Comparison of ENCODE assay signal across 9 mouse cellular contexts in the genomic region with DNA sequence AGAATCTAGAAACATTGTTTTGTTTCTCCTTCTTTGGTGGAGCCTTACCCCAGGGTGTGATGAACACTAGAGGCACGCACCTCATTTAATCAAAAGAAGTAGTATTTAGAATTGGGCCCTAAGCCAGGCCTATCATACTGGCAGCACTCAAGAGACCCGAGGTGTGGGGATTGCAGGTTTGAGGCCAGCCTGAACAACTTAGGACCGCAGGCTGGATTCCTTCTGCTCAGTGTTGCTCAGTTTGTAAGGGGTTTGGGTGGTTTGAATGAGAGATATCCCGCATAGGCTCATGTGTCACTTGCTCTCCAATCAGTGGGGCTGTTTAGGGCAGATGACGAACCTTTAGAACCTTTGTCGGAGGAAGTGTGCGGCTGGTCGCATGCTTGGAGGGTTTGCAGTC.
DNase-seq lines count a peak whose midpoint lies in the region; ATAC-seq and TF ChIP-seq lines count a peak whose summit lies in the region.
"Had no signal": no experiment of that assay in that cellular context is flagged by ENCODE, and none has a peak within 500 bp of the region (broad histone marks: within the 10 kb centered on the region; RNA-seq: fewer than 3 reads in every experiment).

No protein-coding gene starts in this region.

- no peak overlapping the region for H3K4me3 ChIP-seq in hindbrain, embryonic 11.5 days (ENCODE audit: low read depth, low read length)
- H3K4me3 ChIP-seq in hindbrain, embryonic 10.5 days = no peak overlapping the region
- no peak overlapping the region for H3K4me3 ChIP-seq in forebrain, embryonic 13.5 days
- no peak overlapping the region for H3K4me3 ChIP-seq in heart, postnatal 0 days (ENCODE audit: low read depth, low read length)
- no peak overlapping the region for H3K4me3 ChIP-seq in midbrain, embryonic 16.5 days (ENCODE audit: low read depth, low read length)
- no peak overlapping the region for H3K4me3 ChIP-seq in intestine, embryonic 16.5 days (ENCODE audit: low read length)

- H3K27me3 ChIP-seq in hindbrain, embryonic 11.5 days (ENCODE audit: control insufficient read depth, insufficient read depth, low read length) = no peaks in the 10 kb centered on the region
- H3K27me3 ChIP-seq in hindbrain, embryonic 10.5 days (ENCODE audit: insufficient read depth, poor library complexity, severe bottlenecking) = no peaks in the 10 kb centered on the region
- H3K27me3 ChIP-seq in forebrain, embryonic 13.5 days = no peaks in the 10 kb centered on the region
- no peaks in the 10 kb centered on the region for H3K27me3 ChIP-seq in heart, postnatal 0 days (ENCODE audit: control insufficient read depth, insufficient read depth, low read length)
- H3K27me3 ChIP-seq in midbrain, embryonic 16.5 days (ENCODE audit: control insufficient read depth, insufficient read depth, low read depth, low read length) = no peaks in the 10 kb centered on the region
- no peaks in the 10 kb centered on the region for H3K27me3 ChIP-seq in intestine, embryonic 16.5 days (replicated peaks; ENCODE audit: control insufficient read depth, insufficient read depth, low read length)

- DNase-seq in hindbrain, embryonic 11.5 days (ENCODE audit: low spot score) = peak; percentile 10
- no peak for DNase-seq in hindbrain, embryonic 10.5 days (ENCODE audit: low spot score)
- DNase-seq in heart, postnatal 0 days (ENCODE audit: low spot score) = no peak
- no peak for DNase-seq in liver
- DNase-seq in kidney, postnatal 36 days = no peak
- DNase-seq: lung, postnatal 36 days had no signal

- H3K27ac ChIP-seq in hindbrain, embryonic 11.5 days (ENCODE audit: low read depth, low read length) = no peak overlapping the region
- no peak overlapping the region for H3K27ac ChIP-seq in hindbrain, embryonic 10.5 days
- peak overlapping the region; percentile 54; the same call in 1 of the 2 replicates for H3K27ac ChIP-seq in forebrain, embryonic 13.5 days
- H3K27ac ChIP-seq in heart, postnatal 0 days (ENCODE audit: low read depth) = peak overlapping the region; percentile 68
- H3K27ac ChIP-seq in midbrain, embryonic 16.5 days (ENCODE audit: low read length) = peak overlapping the region; percentile 75
- no peak overlapping the region for H3K27ac ChIP-seq in intestine, embryonic 16.5 days (ENCODE audit: low read length)

- 74% methylated on average over 8 of the region's 8 CpGs for WGBS in hindbrain, embryonic 11.5 days
- 67% methylated on average over 8 of the region's 8 CpGs for WGBS in hindbrain, embryonic 10.5 days
- WGBS in forebrain, embryonic 13.5 days = 49% methylated on average over 8 of the region's 8 CpGs
- WGBS in heart, postnatal 0 days = 51% methylated on average over 8 of the region's 8 CpGs
- WGBS in midbrain, embryonic 16.5 days = 58% methylated on average over 8 of the region's 8 CpGs
- WGBS in intestine, embryonic 16.5 days = 70% methylated on average over 8 of the region's 8 CpGs

- no peaks in the 10 kb centered on the region for H3K36me3 ChIP-seq in hindbrain, embryonic 11.5 days (ENCODE audit: control insufficient read depth, insufficient read depth, low read length)
- H3K36me3 ChIP-seq in hindbrain, embryonic 10.5 days = no peaks in the 10 kb centered on the region
- no peaks in the 10 kb centered on the region for H3K36me3 ChIP-seq in forebrain, embryonic 13.5 days (ENCODE audit: poor library complexity, severe bottlenecking)
- H3K36me3 ChIP-seq in heart, postnatal 0 days (replicated peaks; ENCODE audit: control insufficient read depth, insufficient read depth, low read length) = no peaks in the 10 kb centered on the region
- no peaks in the 10 kb centered on the region for H3K36me3 ChIP-seq in midbrain, embryonic 16.5 days (ENCODE audit: control insufficient read depth, insufficient read depth, low read length)
- no peaks in the 10 kb centered on the region for H3K36me3 ChIP-seq in intestine, embryonic 16.5 days (ENCODE audit: control insufficient read depth, insufficient read depth, low read length)

- H3K9me3 ChIP-seq in hindbrain, embryonic 11.5 days (ENCODE audit: control insufficient read depth, low read length) = no peaks in the 10 kb centered on the region
- H3K9me3 ChIP-seq in hindbrain, embryonic 10.5 days = no peaks in the 10 kb centered on the region
- no peaks in the 10 kb centered on the region for H3K9me3 ChIP-seq in forebrain, embryonic 13.5 days (replicated peaks)
- no peaks in the 10 kb centered on the region for H3K9me3 ChIP-seq in heart, postnatal 0 days (replicated peaks; ENCODE audit: control insufficient read depth, low read length)
- H3K9me3 ChIP-seq in midbrain, embryonic 16.5 days (replicated peaks; ENCODE audit: control insufficient read depth, low read length, poor library complexity, severe bottlenecking) = no peaks in the 10 kb centered on the region
- no peaks in the 10 kb centered on the region for H3K9me3 ChIP-seq in intestine, embryonic 16.5 days (ENCODE audit: control insufficient read depth, low read length)

- no peak for ATAC-seq in hindbrain, embryonic 11.5 days (ENCODE audit: low FRiP score)
- peak; percentile 20; the same call in 1 of the 2 replicates for ATAC-seq in forebrain, embryonic 13.5 days
- no peak for ATAC-seq in heart, postnatal 0 days (ENCODE audit: insufficient read depth, low read depth)
- ATAC-seq in midbrain, embryonic 16.5 days = peak; percentile 59
- ATAC-seq in intestine, embryonic 16.5 days = no peak

- no peak overlapping the region for H3K9ac ChIP-seq in hindbrain, embryonic 11.5 days (ENCODE audit: low read depth, low read length)
- H3K9ac ChIP-seq in forebrain, embryonic 13.5 days = no peak overlapping the region
- no peak overlapping the region for H3K9ac ChIP-seq in heart, postnatal 0 days (replicated peaks; ENCODE audit: low read depth, low read length)
- no peak overlapping the region for H3K9ac ChIP-seq in midbrain, embryonic 16.5 days (ENCODE audit: low read depth, low read length)
- H3K9ac ChIP-seq in intestine, embryonic 16.5 days (ENCODE audit: low read depth, low read length) = no peak overlapping the region

- no peak for TF ChIP-seq EP300 in heart, postnatal 0 days (IDR thresholded peaks at IDR 0.05; ENCODE audit: low read depth)

- H3K4me2 ChIP-seq in hindbrain, embryonic 11.5 days (replicated peaks; ENCODE audit: low read depth, low read length) = no peak overlapping the region
- no peak overlapping the region for H3K4me2 ChIP-seq in forebrain, embryonic 13.5 days
- H3K4me2 ChIP-seq in heart, postnatal 0 days (ENCODE audit: low read depth, low read length) = no peak overlapping the region
- no peak overlapping the region for H3K4me2 ChIP-seq in midbrain, embryonic 16.5 days (ENCODE audit: low read length)
- no peak overlapping the region for H3K4me2 ChIP-seq in intestine, embryonic 16.5 days (ENCODE audit: low read depth, low read length)

- H3K4me1 ChIP-seq in hindbrain, embryonic 11.5 days (replicated peaks; ENCODE audit: control insufficient read depth, insufficient read depth, low read length) = 0 out of 2 replicates have a peak, but pooled peaks cover 2% of the 10 kb centered on the region
- H3K4me1 ChIP-seq in hindbrain, embryonic 10.5 days (replicated peaks) = peaks cover 17% of the 10 kb centered on the region
- H3K4me1 ChIP-seq in forebrain, embryonic 13.5 days = peaks cover 43% of the 10 kb centered on the region
- H3K4me1 ChIP-seq in heart, postnatal 0 days (ENCODE audit: control insufficient read depth, insufficient read depth) = peaks cover 54% of the 10 kb centered on the region
- peaks cover 16% of the 10 kb centered on the region for H3K4me1 ChIP-seq in midbrain, embryonic 16.5 days (ENCODE audit: control insufficient read depth, insufficient read depth, low read length)
- H3K4me1 ChIP-seq in intestine, embryonic 16.5 days (ENCODE audit: control insufficient read depth, insufficient read depth, low read length) = no peaks in the 10 kb centered on the region

- no peak for TF ChIP-seq CTCF in heart, postnatal 0 days (IDR thresholded peaks at IDR 0.05; ENCODE audit: low read depth)

Comparison
In these comparisons a context has a peak if more than half of its experiments do, and no peak if none do; other contexts are left out.
1. ATAC-seq: peak in forebrain, embryonic 13.5 days (single experiment) and midbrain, embryonic 16.5 days (single experiment); none in hindbrain, embryonic 11.5 days (single experiment), heart, postnatal 0 days (single experiment) and intestine, embryonic 16.5 days (single experiment).
2. H3K27ac ChIP-seq: peak in forebrain, embryonic 13.5 days (single experiment), heart, postnatal 0 days (single experiment) and midbrain, embryonic 16.5 days (single experiment); none in hindbrain, embryonic 11.5 days (single experiment), hindbrain, embryonic 10.5 days (single experiment) and intestine, embryonic 16.5 days (single experiment).